ENCODE assay signal across 16 mouse cellular contexts in the genomic region with DNA sequence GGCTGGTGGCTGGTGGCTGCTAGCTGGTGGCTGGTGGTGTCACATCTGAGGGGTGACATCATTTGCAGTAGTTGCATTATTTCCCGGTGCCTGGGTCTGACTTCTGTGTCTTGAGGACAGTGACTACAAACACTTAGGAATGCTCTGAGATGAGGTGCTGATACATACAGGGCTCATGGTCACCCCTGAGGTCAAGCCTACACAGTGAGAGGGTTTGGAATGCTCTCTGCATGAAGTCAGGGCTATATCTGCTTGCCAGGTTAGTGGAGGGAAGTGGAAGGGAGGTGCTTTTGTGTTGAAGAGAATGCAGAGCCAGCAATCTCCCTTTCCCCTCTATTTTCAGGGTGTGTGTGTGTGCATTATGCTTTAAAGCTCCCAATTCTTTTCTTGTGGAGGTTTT.
DNase-seq lines count a peak whose midpoint lies in the region; ATAC-seq and TF ChIP-seq lines count a peak whose summit lies in the region.
"Had no signal": no experiment of that assay in that cellular context is flagged by ENCODE, and none has a peak within 500 bp of the region (broad histone marks: within the 10 kb centered on the region; RNA-seq: fewer than 3 reads in every experiment).

No protein-coding gene starts in this region.

- no peaks in the 10 kb centered on the region for H3K9me3 ChIP-seq in intestine, embryonic 14.5 days (ENCODE audit: control insufficient read depth, low read length)
- H3K9me3 ChIP-seq in intestine, postnatal 0 days (ENCODE audit: control insufficient read depth), result no peaks in the 10 kb centered on the region
- H3K9me3 ChIP-seq in heart, embryonic 15.5 days (replicated peaks), result no peaks in the 10 kb centered on the region
- no peaks in the 10 kb centered on the region for H3K9me3 ChIP-seq in forebrain, embryonic 13.5 days (replicated peaks)
- H3K9me3 ChIP-seq: limb, embryonic 13.5 days; midbrain, embryonic 10.5 days had no signal

- ATAC-seq in intestine, embryonic 14.5 days (replicated peaks; ENCODE audit: low FRiP score, low TSS enrichment, low read depth), result no peak
- ATAC-seq in intestine, postnatal 0 days, result no peak
- ATAC-seq in heart, embryonic 15.5 days (replicated peaks; ENCODE audit: insufficient number of reproducible peaks, insufficient read depth, low FRiP score, low read depth), result peak; percentile 87
- ATAC-seq in erythroid progenitor cell, adult 5-6 weeks (replicated peaks; ENCODE audit: low FRiP score, poor library complexity, severe bottlenecking), result no peak
- ATAC-seq in forebrain, embryonic 13.5 days, result no peak

- H3K27me3 ChIP-seq in intestine, embryonic 14.5 days (replicated peaks; ENCODE audit: control insufficient read depth, insufficient read depth, low read length), result no peaks in the 10 kb centered on the region
- H3K27me3 ChIP-seq in intestine, postnatal 0 days (replicated peaks; ENCODE audit: control insufficient read depth, insufficient read depth, low read length), result no peaks in the 10 kb centered on the region
- H3K27me3 ChIP-seq in heart, embryonic 15.5 days, result no peaks in the 10 kb centered on the region
- H3K27me3 ChIP-seq in forebrain, embryonic 13.5 days, result no peaks in the 10 kb centered on the region
- H3K27me3 ChIP-seq: limb, embryonic 13.5 days had no signal

- H3K9ac ChIP-seq in intestine, embryonic 14.5 days (ENCODE audit: low read length), result no peak overlapping the region
- no peak overlapping the region for H3K9ac ChIP-seq in intestine, postnatal 0 days (ENCODE audit: low read depth, low read length)
- peak overlapping the region; percentile 21; the same call in 1 of the 2 replicates for H3K9ac ChIP-seq in heart, embryonic 15.5 days
- H3K9ac ChIP-seq in forebrain, embryonic 13.5 days, result no peak overlapping the region
- H3K9ac ChIP-seq: limb, embryonic 13.5 days had no signal

- no peaks in the 10 kb centered on the region for H3K36me3 ChIP-seq in intestine, embryonic 14.5 days (ENCODE audit: control insufficient read depth, insufficient read depth, low read length)
- no peaks in the 10 kb centered on the region for H3K36me3 ChIP-seq in intestine, postnatal 0 days (ENCODE audit: control insufficient read depth, insufficient read depth)
- no peaks in the 10 kb centered on the region for H3K36me3 ChIP-seq in heart, embryonic 15.5 days
- H3K36me3 ChIP-seq in forebrain, embryonic 13.5 days (ENCODE audit: poor library complexity, severe bottlenecking), result no peaks in the 10 kb centered on the region
- H3K36me3 ChIP-seq: limb, embryonic 13.5 days; midbrain, embryonic 10.5 days had no signal

- H3K4me1 ChIP-seq in intestine, embryonic 14.5 days (replicated peaks; ENCODE audit: control insufficient read depth, insufficient read depth, low read length), result no peaks in the 10 kb centered on the region; the same call in 1 of the 2 replicates
- no peaks in the 10 kb centered on the region for H3K4me1 ChIP-seq in intestine, postnatal 0 days (replicated peaks; ENCODE audit: control insufficient read depth, insufficient read depth, low read length)
- H3K4me1 ChIP-seq in heart, embryonic 15.5 days (replicated peaks), result peaks cover 44% of the 10 kb centered on the region
- H3K4me1 ChIP-seq in forebrain, embryonic 13.5 days, result no peaks in the 10 kb centered on the region

- H3K27ac ChIP-seq in intestine, embryonic 14.5 days (ENCODE audit: low read depth), result peak overlapping the region; percentile 30; the same call in 1 of the 2 replicates
- no peak overlapping the region for H3K27ac ChIP-seq in intestine, postnatal 0 days (ENCODE audit: low read depth, low read length)
- H3K27ac ChIP-seq in heart, embryonic 15.5 days, result peak overlapping the region; percentile 86
- no peak overlapping the region for H3K27ac ChIP-seq in forebrain, embryonic 13.5 days
- H3K27ac ChIP-seq: limb, embryonic 13.5 days; midbrain, embryonic 10.5 days had no signal

- no peak for TF ChIP-seq CTCF in intestine, postnatal 0 days (IDR thresholded peaks at IDR 0.05; ENCODE audit: low read depth)

- DNase-seq in embryo, embryonic 10.5 days (ENCODE audit: low spot score), result peak; percentile 23
- DNase-seq in embryo, embryonic 9.5 days (ENCODE audit: extremely low spot score), result no peak
- no peak for DNase-seq in intestine, embryonic 14.5 days (ENCODE audit: low spot score)
- DNase-seq in 3134 (ENCODE audit: extremely low read depth, insufficient read length, low spot score), result peak; percentile 28
- DNase-seq: adrenal gland, adult 8-10 months; cerebellum, adult 8-10 months; embryo, embryonic 11 days; kidney, adult 2 months; right cerebral cortex, postnatal 25 days; thymus, postnatal 36 days had no signal

- no peak overlapping the region for H3K4me2 ChIP-seq in intestine, embryonic 14.5 days (ENCODE audit: low read length)
- no peak overlapping the region for H3K4me2 ChIP-seq in intestine, postnatal 0 days (replicated peaks; ENCODE audit: low read depth)
- no peak overlapping the region for H3K4me2 ChIP-seq in heart, embryonic 15.5 days
- H3K4me2 ChIP-seq in forebrain, embryonic 13.5 days, result no peak overlapping the region
- H3K4me2 ChIP-seq: limb, embryonic 13.5 days had no signal

- WGBS in intestine, embryonic 14.5 days, result 48% methylated on average over 1 of the region's 1 CpGs
- 56% methylated on average over 1 of the region's 1 CpGs for WGBS in intestine, postnatal 0 days
- 10% methylated on average over 1 of the region's 1 CpGs for WGBS in heart, embryonic 15.5 days
- 91% methylated on average over 1 of the region's 1 CpGs for WGBS in forebrain, embryonic 13.5 days

- H3K4me3 ChIP-seq in intestine, embryonic 14.5 days (ENCODE audit: low read depth, low read length), result no peak overlapping the region
- H3K4me3 ChIP-seq in intestine, postnatal 0 days (ENCODE audit: low read depth, low read length), result no peak overlapping the region
- H3K4me3 ChIP-seq in heart, embryonic 15.5 days, result no peak overlapping the region
- no peak overlapping the region for H3K4me3 ChIP-seq in forebrain, embryonic 13.5 days
- H3K4me3 ChIP-seq: limb, embryonic 13.5 days; midbrain, embryonic 10.5 days had no signal

Comparison
In these comparisons a context has a peak if more than half of its experiments do, and no peak if none do; other contexts are left out.
1. DNase-seq: peak in embryo, embryonic 10.5 days (single experiment) and 3134 (single experiment); none in embryo, embryonic 9.5 days (single experiment) and intestine, embryonic 14.5 days (single experiment).
2. H3K27ac ChIP-seq: peak in intestine, embryonic 14.5 days (single experiment) and heart, embryonic 15.5 days (single experiment); none in intestine, postnatal 0 days (single experiment) and forebrain, embryonic 13.5 days (single experiment).